Comparison of ENCODE assay signal across 16 mouse cellular contexts in the genomic region with DNA sequence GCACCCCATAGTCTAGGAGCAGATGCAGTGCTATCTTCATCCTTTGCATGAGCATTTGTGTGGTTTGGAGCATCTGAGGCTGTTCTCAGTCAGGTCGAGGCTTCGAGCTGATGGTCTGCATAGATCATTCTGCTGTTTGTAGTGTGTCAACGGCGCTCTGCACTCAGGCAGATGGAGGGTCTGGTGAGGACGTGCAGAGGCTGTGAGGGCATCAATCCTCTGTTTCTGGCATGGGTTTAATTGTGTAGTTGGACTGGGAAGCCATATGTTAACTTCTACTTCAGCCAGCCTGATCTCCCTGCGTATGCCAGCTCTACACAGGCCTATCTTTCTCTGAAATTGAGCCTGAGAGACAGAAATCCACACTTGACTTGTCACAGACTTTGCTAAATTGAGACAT. TPM values are rescaled to one million over a fixed set of nuclear protein-coding genes. Genes with fewer than 3 reads are reported as not detected.
A peak's percentile ranks its signal among the peaks of the same experiment; 100 is the strongest.
DNase-seq lines count a peak whose midpoint lies in the region; ATAC-seq and TF ChIP-seq lines count a peak whose summit lies in the region.
"Had no signal": no experiment of that assay in that cellular context is flagged by ENCODE, and none has a peak within 500 bp of the region (broad histone marks: within the 10 kb centered on the region; RNA-seq: fewer than 3 reads in every experiment).

No protein-coding gene starts in this region.

- DNase-seq in embryonic facial prominence, embryonic 10.5 days (ENCODE audit: low spot score) = no peak
- DNase-seq in layer of hippocampus, adult 2 months (ENCODE audit: low spot score in 2 of 2) = no peak
- DNase-seq in layer of hippocampus, postnatal 14 days (ENCODE audit: low spot score in 2 of 2) = no peak
- peak; percentile 27 for DNase-seq in brain, embryonic 14.5 days (ENCODE audit: low read depth)
- peak; percentile 21 for DNase-seq in forebrain, postnatal 0 days
- DNase-seq in heart, postnatal 10 days = no peak
- DNase-seq in heart, embryonic 10.5 days (ENCODE audit: low spot score) = no peak
- DNase-seq: adrenal gland, adult 8-10 months; heart, adult 2 months; kidney, adult 11 months; kidney, postnatal 10 days had no signal

- TF ChIP-seq CTCF in layer of hippocampus, adult 2 months (conservative IDR thresholded peaks at IDR 0.05) = no peak
- TF ChIP-seq CTCF in brain, embryonic 14.5 days (IDR thresholded peaks at IDR 0.05; ENCODE audit: borderline replicate concordance, extremely low read depth, insufficient read depth, insufficient read length) = no peak
- no peak for TF ChIP-seq CTCF in forebrain, postnatal 0 days (IDR thresholded peaks at IDR 0.05; ENCODE audit: low read depth)

- H3K27ac ChIP-seq in embryonic facial prominence, embryonic 15.5 days (replicated peaks) = peak overlapping the region; percentile 44; the same call in 1 of the 2 replicates
- no peak overlapping the region for H3K27ac ChIP-seq in embryonic facial prominence, embryonic 10.5 days (replicated peaks)
- H3K27ac ChIP-seq in layer of hippocampus, adult 2 months = peak overlapping the region; percentile 83
- H3K27ac ChIP-seq in forebrain, postnatal 0 days (ENCODE audit: low read depth, low read length) = no peak overlapping the region
- no peak overlapping the region for H3K27ac ChIP-seq in heart, embryonic 10.5 days
- H3K27ac ChIP-seq: embryonic facial prominence, embryonic 13.5 days; heart, adult 2 months; hindbrain, embryonic 15.5 days; limb, embryonic 13.5 days; liver, embryonic 15.5 days had no signal

- no peaks in the 10 kb centered on the region for H3K9me3 ChIP-seq in embryonic facial prominence, embryonic 15.5 days (replicated peaks)
- H3K9me3 ChIP-seq in embryonic facial prominence, embryonic 10.5 days = no peaks in the 10 kb centered on the region
- H3K9me3 ChIP-seq in forebrain, postnatal 0 days (ENCODE audit: low read length) = no peaks in the 10 kb centered on the region
- H3K9me3 ChIP-seq in heart, embryonic 10.5 days = no peaks in the 10 kb centered on the region
- H3K9me3 ChIP-seq: embryonic facial prominence, embryonic 13.5 days; hindbrain, embryonic 15.5 days; limb, embryonic 13.5 days; liver, embryonic 15.5 days had no signal

- no peak for ATAC-seq in embryonic facial prominence, embryonic 15.5 days (ENCODE audit: insufficient number of reproducible peaks, low FRiP score, low TSS enrichment, low read depth)
- ATAC-seq in forebrain, postnatal 0 days = peak; percentile 69

- H3K27me3 ChIP-seq in embryonic facial prominence, embryonic 15.5 days = no peaks in the 10 kb centered on the region
- no peaks in the 10 kb centered on the region for H3K27me3 ChIP-seq in embryonic facial prominence, embryonic 10.5 days (replicated peaks; ENCODE audit: low read depth, poor library complexity, severe bottlenecking)
- no peaks in the 10 kb centered on the region for H3K27me3 ChIP-seq in forebrain, postnatal 0 days (ENCODE audit: insufficient read depth, low read length)
- H3K27me3 ChIP-seq in heart, embryonic 10.5 days (ENCODE audit: insufficient read depth, poor library complexity, severe bottlenecking) = no peaks in the 10 kb centered on the region
- H3K27me3 ChIP-seq: embryonic facial prominence, embryonic 13.5 days; hindbrain, embryonic 15.5 days; limb, embryonic 13.5 days; liver, embryonic 15.5 days had no signal

- no peak overlapping the region for H3K4me3 ChIP-seq in embryonic facial prominence, embryonic 15.5 days (replicated peaks)
- no peak overlapping the region for H3K4me3 ChIP-seq in embryonic facial prominence, embryonic 10.5 days
- H3K4me3 ChIP-seq in layer of hippocampus, adult 2 months = no peak overlapping the region
- H3K4me3 ChIP-seq in forebrain, postnatal 0 days (ENCODE audit: low read depth, low read length) = no peak overlapping the region
- H3K4me3 ChIP-seq in heart, embryonic 10.5 days = no peak overlapping the region
- H3K4me3 ChIP-seq: embryonic facial prominence, embryonic 13.5 days; heart, adult 2 months; hindbrain, embryonic 15.5 days; limb, embryonic 13.5 days; liver, embryonic 15.5 days had no signal

- no peak overlapping the region for H3K4me2 ChIP-seq in embryonic facial prominence, embryonic 15.5 days (replicated peaks)
- H3K4me2 ChIP-seq in forebrain, postnatal 0 days (ENCODE audit: low read depth) = no peak overlapping the region
- H3K4me2 ChIP-seq: embryonic facial prominence, embryonic 13.5 days; hindbrain, embryonic 15.5 days; limb, embryonic 13.5 days; liver, embryonic 15.5 days had no signal

- intact Hi-C loops in heart, postnatal 10 days (cut with DNase I) = no loop called here

- H3K9ac ChIP-seq in embryonic facial prominence, embryonic 15.5 days = no peak overlapping the region
- 0 out of 2 replicates have a peak overlapping the region, but pooled peaks have one; percentile 7 for H3K9ac ChIP-seq in forebrain, postnatal 0 days
- H3K9ac ChIP-seq: embryonic facial prominence, embryonic 13.5 days; hindbrain, embryonic 15.5 days; limb, embryonic 13.5 days; liver, embryonic 15.5 days had no signal

- TF ChIP-seq POLR2A in brain, embryonic 14.5 days (IDR thresholded peaks at IDR 0.05; ENCODE audit: borderline replicate concordance, extremely low read depth, insufficient read depth, insufficient read length, poor library complexity, severe bottlenecking) = no peak

- 82% methylated on average over 6 of the region's 6 CpGs for WGBS in embryonic facial prominence, embryonic 15.5 days
- WGBS in embryonic facial prominence, embryonic 10.5 days = 92% methylated on average over 6 of the region's 6 CpGs
- 58% methylated on average over 6 of the region's 6 CpGs for WGBS in forebrain, postnatal 0 days
- 76% methylated on average over 6 of the region's 6 CpGs for WGBS in heart, embryonic 10.5 days

- H3K36me3 ChIP-seq in embryonic facial prominence, embryonic 15.5 days = no peaks in the 10 kb centered on the region
- H3K36me3 ChIP-seq in embryonic facial prominence, embryonic 10.5 days (replicated peaks) = peaks cover 9% of the 10 kb centered on the region
- no peaks in the 10 kb centered on the region for H3K36me3 ChIP-seq in forebrain, postnatal 0 days (ENCODE audit: insufficient read depth)
- peaks cover 4% of the 10 kb centered on the region; the same call in 1 of the 2 replicates for H3K36me3 ChIP-seq in heart, embryonic 10.5 days
- H3K36me3 ChIP-seq: hindbrain, embryonic 15.5 days; liver, embryonic 15.5 days had no signal

- peaks cover 32% of the 10 kb centered on the region for H3K4me1 ChIP-seq in embryonic facial prominence, embryonic 15.5 days
- H3K4me1 ChIP-seq in embryonic facial prominence, embryonic 10.5 days = peaks cover 37% of the 10 kb centered on the region
- peaks cover 6% of the 10 kb centered on the region; the same call in 1 of the 2 replicates for H3K4me1 ChIP-seq in forebrain, postnatal 0 days (ENCODE audit: insufficient read depth)
- peaks cover 56% of the 10 kb centered on the region for H3K4me1 ChIP-seq in heart, embryonic 10.5 days

RNA-seq across cellular contexts. Expression of a gene that starts 23.2 kb away (rescaled TPM):
- 12.2 and 12.9 TPM in 2 replicates for polyA plus RNA-seq in embryonic facial prominence, embryonic 15.5 days (2015; fragmentation: Nextera tagmentation; extraction: Ambion mirVana)
- polyA plus RNA-seq in embryonic facial prominence, embryonic 10.5 days (2016; fragmentation: Nextera tagmentation; extraction: Ambion mirVana) = 14.4 and 15.7 TPM in 2 replicates
- 10 to 100 TPM; 62.3 to 66.1 TPM for total RNA-seq in layer of hippocampus, adult 2 months (2021)
- total RNA-seq in layer of hippocampus, postnatal 14 days (2021) = 10 to 100 TPM; 53.4 to 54.1 TPM
- polyA plus RNA-seq in brain, embryonic 14.5 days (2012; rRNA removed) = 23.4 and 34.4 TPM in 2 replicates
- 38.4 and 46.7 TPM in 2 replicates for total RNA-seq in forebrain, postnatal 0 days (2014; rRNA removed)
- polyA plus RNA-seq in forebrain, postnatal 0 days (2015; fragmentation: Nextera tagmentation; extraction: Ambion mirVana) = 5.0 and 8.0 TPM in 2 replicates
- total RNA-seq in heart, postnatal 10 days (2021) = 10 to 100 TPM; 39.2 to 40.7 TPM
- polyA plus RNA-seq in heart, embryonic 10.5 days (2016; fragmentation: Nextera tagmentation; extraction: Ambion mirVana) = 11.8 and 15.6 TPM in 2 replicates

Comparison
In these comparisons a context has a peak if more than half of its experiments do, and no peak if none do; other contexts are left out.
1. H3K27ac ChIP-seq: peak in embryonic facial prominence, embryonic 15.5 days (single experiment) and layer of hippocampus, adult 2 months (single experiment); none in embryonic facial prominence, embryonic 10.5 days (single experiment), forebrain, postnatal 0 days (single experiment) and heart, embryonic 10.5 days (single experiment).
2. DNase-seq: peak in brain, embryonic 14.5 days (single experiment) and forebrain, postnatal 0 days (single experiment); none in embryonic facial prominence, embryonic 10.5 days (single experiment), layer of hippocampus, adult 2 months (0 of 2), layer of hippocampus, postnatal 14 days (0 of 2), heart, postnatal 10 days (0 of 2) and heart, embryonic 10.5 days (single experiment).